Mouse (Mus musculus) c-Kit-positive CD71-negative TER-119-negative erythroid progenitor cells, embryonic 14.5 days (primary cell): ENCODE data around the gene Utp18.

Experiments
- DNase-seq: peaks from one replicate; pipeline ENCODE4 v3.0.0-alpha.2; 2013; ENCODE audit warnings: low read depth

Gene Utp18

GRCm38 (mm10) chr11:93828619-93829326 is 56.8 kb downstream of the Utp18 start:
- no peak for DNase-seq

- no peak for DNase-seq
These were observed 63.3 kb downstream of the Utp18 start for GRCm38 (mm10) chr11:93822261-93822660.

GRCm38 (mm10) chr11:93821533-93821932 is 64.0 kb downstream of the Utp18 start:
- peak; percentile 51 for DNase-seq

- no peak for DNase-seq
These were observed 67.4 kb downstream of the Utp18 start for GRCm38 (mm10) chr11:93817966-93818738.

- no peak for DNase-seq
These were observed 72.6 kb downstream of the Utp18 start for GRCm38 (mm10) chr11:93812955-93813354.

- peak; percentile 24 for DNase-seq
These were observed 73.3 kb downstream of the Utp18 start for GRCm38 (mm10) chr11:93812125-93812868.
